Mouse (Mus musculus) hindbrain, postnatal 0 days (tissue): ENCODE measurements at regions not wholly inside any gene's neighbourhood (a gene's known extent, or its start where the extent isn't known, plus 50 kb on each side); places are given as distances from the start of the nearest gene placed in this dataset.

Source experiments
- ATAC-seq: fragments of 200-750 bp; cut with Nextera tagmentation; 2 replicates; pipeline ENCODE4 v1.8.0; 2017; ENCODE audit warnings: mild to moderate bottlenecking, moderate TSS enrichment, moderate library complexity
- DNase-seq: peaks from one replicate; pipeline ENCODE4 v3.0.0-alpha.2; 2015; ENCODE audit warnings: low spot score
- H3K27ac ChIP-seq: fragments of 300-500 bp; sonication (generic); 2 replicates; pipeline ENCODE4 v1.5.1; 2014; ENCODE audit warnings: mild to moderate bottlenecking
- H3K27me3 ChIP-seq: fragments of 300-500 bp; sonication (generic); 2 replicates; pipeline ENCODE4 v1.6.1; 2014; ENCODE audit warnings: low read length, mixed read lengths; ENCODE audit not compliant: insufficient read depth
- H3K36me3 ChIP-seq: fragments of 300-500 bp; sonication (generic); 2 replicates; pipeline ENCODE4 v1.6.1; 2014; ENCODE audit warnings: low read length, mixed read lengths; ENCODE audit not compliant: insufficient read depth
- H3K4me1 ChIP-seq: fragments of 300-500 bp; sonication (generic); 2 replicates; pipeline ENCODE4 v1.6.1; 2014; ENCODE audit warnings: antibody characterized with exemption, low read length, mixed read lengths; ENCODE audit not compliant: insufficient read depth
- H3K4me2 ChIP-seq: fragments of 300-500 bp; sonication (generic); 2 replicates; pipeline ENCODE4 v1.6.1; 2014; ENCODE audit warnings: low read depth, mild to moderate bottlenecking, low read length, moderate library complexity, mixed read lengths
- H3K4me3 ChIP-seq: fragments of 300-500 bp; sonication (generic); 2 replicates; pipeline ENCODE4 v1.5.1; 2014; ENCODE audit warnings: low read length
- H3K9ac ChIP-seq: fragments of 300-500 bp; sonication (generic); replicated peaks from 2 replicates; pipeline ENCODE4 v1.6.1; 2014; ENCODE audit warnings: mild to moderate bottlenecking, low read length, moderate library complexity, mixed read lengths
- H3K9me3 ChIP-seq: fragments of 300-500 bp; sonication (generic); 2 replicates; pipeline ENCODE4 v1.6.1; 2016; ENCODE audit warnings: low read length, mixed read lengths
- CTCF ChIP-seq: IDR thresholded peaks from 2 replicates; pipeline ENCODE4 v1.5.1; 2016; ENCODE audit warnings: antibody characterized with exemption, control low read depth, low read depth
- WGBS: fragments of 180-500 bp; shearing (Covaris S2); extraction: QIAGEN DNeasy Blood & Tissue Kit; methylation state at CpG from one replicate; pipeline ENCODE4 v1.1.7; 2014; 5-methylcytosine and 5-hydroxymethylcytosine counted together

- TF ChIP-seq CTCF: no peak
- Histone ChIP-seq H3K27ac (no peak overlapping the region), H3K4me2 (no peak overlapping the region), H3K27me3 (no peaks in the 10 kb centered on the region), H3K4me1 (no peaks in the 10 kb centered on the region), H3K9ac (no peak overlapping the region), H3K4me3 (no peak overlapping the region), H3K9me3 (no peaks in the 10 kb centered on the region), H3K36me3 (no peaks in the 10 kb centered on the region)
- DNase-seq (no peak), ATAC-seq (no peak)
- WGBS: 56% methylated on average over 1 of the region's 1 CpGs
Measured at GRCm38 (mm10) chr2:116727591-116727990, 150.9 kb upstream of the Tmco5 start.

- DNase-seq (peak; percentile 69), ATAC-seq (peak; percentile 81)
Measured at GRCm38 (mm10) chr2:116735702-116736101, 142.8 kb upstream of the Tmco5 start.

GRCm38 (mm10) chr2:116768459-116769047 is 109.9 kb upstream of the Tmco5 start:
- no peaks in the 10 kb centered on the region for H3K36me3 ChIP-seq
- 65% methylated on average over 15 of the region's 15 CpGs for WGBS
- DNase-seq (no peak), ATAC-seq (no peak)
- H3K27me3 ChIP-seq: no peaks in the 10 kb centered on the region
- H3K9me3 ChIP-seq: no peaks in the 10 kb centered on the region
- no peak overlapping the region for H3K4me2 ChIP-seq
- no peak overlapping the region for H3K4me3 ChIP-seq
- H3K4me1 ChIP-seq: no peaks in the 10 kb centered on the region
- no peak overlapping the region for H3K9ac ChIP-seq
- H3K27ac ChIP-seq: no peak overlapping the region
- no peak for TF ChIP-seq CTCF

More at GRCm38 (mm10) chr2:116735702-116736101, 142.8 kb upstream of the Tmco5 start:
- Histone ChIP-seq H3K9me3 (no peaks in the 10 kb centered on the region), H3K9ac (no peak overlapping the region), H3K36me3 (no peaks in the 10 kb centered on the region), H3K27ac (no peak overlapping the region), H3K4me2 (no peak overlapping the region), H3K4me1 (no peaks in the 10 kb centered on the region), H3K27me3 (no peaks in the 10 kb centered on the region), H3K4me3 (no peak overlapping the region)
- WGBS: 39% methylated on average over 3 of the region's 3 CpGs
- peak; percentile 67 for TF ChIP-seq CTCF

DNA sequence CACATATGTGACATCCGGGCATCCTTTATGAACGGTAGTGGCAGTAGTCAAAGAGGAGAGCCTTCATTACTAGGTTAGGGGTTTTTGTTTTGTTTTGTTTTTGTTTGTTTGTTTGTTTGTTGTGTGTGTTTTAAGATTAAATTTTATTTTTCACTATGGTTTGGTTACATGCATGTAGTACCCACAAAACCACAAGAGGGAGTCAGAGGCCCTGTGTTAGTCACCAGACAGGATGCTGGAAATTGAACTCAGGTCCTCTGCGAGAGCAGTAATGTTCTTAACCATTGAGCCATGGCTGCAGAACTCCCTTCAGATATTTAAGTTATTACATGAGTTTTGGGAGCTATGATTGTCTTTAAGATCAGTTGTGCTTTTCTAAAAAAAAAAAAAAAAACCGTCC is 109.3 kb upstream of the Tmco5 start:
- ATAC-seq (no peak), DNase-seq (no peak)
- 87% methylated on average over 4 of the region's 4 CpGs for WGBS
- H3K4me3 ChIP-seq: no peak overlapping the region
- H3K9me3 ChIP-seq: no peaks in the 10 kb centered on the region
- H3K9ac ChIP-seq: no peak overlapping the region
- H3K4me1 ChIP-seq: no peaks in the 10 kb centered on the region
- H3K36me3 ChIP-seq: no peaks in the 10 kb centered on the region
- no peak overlapping the region for H3K4me2 ChIP-seq
- peak; percentile 29; the same call in 1 of the 2 replicates for TF ChIP-seq CTCF
- no peak overlapping the region for H3K27ac ChIP-seq
- H3K27me3 ChIP-seq: no peaks in the 10 kb centered on the region

GRCm38 (mm10) chr2:116772569-116772968 is 105.9 kb upstream of the Tmco5 start:
- no peaks in the 10 kb centered on the region for H3K4me1 ChIP-seq
- WGBS: 83% methylated on average over 6 of the region's 6 CpGs
- TF ChIP-seq CTCF: no peak
- ATAC-seq (no peak), DNase-seq (no peak)
- no peak overlapping the region for H3K4me2 ChIP-seq
- H3K9me3 ChIP-seq: no peaks in the 10 kb centered on the region
- H3K27ac ChIP-seq: no peak overlapping the region
- no peak overlapping the region for H3K4me3 ChIP-seq
- no peak overlapping the region for H3K9ac ChIP-seq
- no peaks in the 10 kb centered on the region for H3K27me3 ChIP-seq
- no peaks in the 10 kb centered on the region for H3K36me3 ChIP-seq

DNA sequence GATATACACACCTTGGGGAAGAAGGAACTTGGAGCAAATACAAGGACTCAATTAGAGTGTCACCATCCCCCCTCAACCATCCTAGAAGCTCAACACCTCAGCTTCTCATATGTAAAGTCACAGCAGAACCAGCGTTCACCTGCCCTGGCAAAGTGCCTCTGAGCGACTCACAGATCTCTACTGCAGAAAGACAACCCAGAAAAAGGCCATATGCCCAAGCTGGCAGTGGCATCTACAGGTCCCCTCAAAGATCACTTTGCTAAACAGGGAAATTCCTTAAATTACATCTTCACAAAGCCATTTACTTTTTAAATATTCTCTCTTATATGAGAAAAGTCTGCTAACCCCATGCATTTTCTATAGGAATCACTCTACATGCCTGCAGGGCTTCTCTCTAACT is 78.3 kb upstream of the Tmco5 start:
- H3K9me3 ChIP-seq: no peaks in the 10 kb centered on the region
- TF ChIP-seq CTCF: no peak
- H3K4me2 ChIP-seq: no peak overlapping the region
- no peaks in the 10 kb centered on the region for H3K36me3 ChIP-seq
- H3K27me3 ChIP-seq: no peaks in the 10 kb centered on the region
- 87% methylated on average over 2 of the region's 2 CpGs for WGBS
- H3K4me1 ChIP-seq: no peaks in the 10 kb centered on the region
- no peak overlapping the region for H3K9ac ChIP-seq
- no peak overlapping the region for H3K4me3 ChIP-seq
- ATAC-seq: no peak
- no peak for DNase-seq
- H3K27ac ChIP-seq: no peak overlapping the region

- Histone ChIP-seq H3K4me1 (no peaks in the 10 kb centered on the region), H3K9me3 (no peaks in the 10 kb centered on the region), H3K36me3 (no peaks in the 10 kb centered on the region), H3K9ac (no peak overlapping the region), H3K27me3 (no peaks in the 10 kb centered on the region), H3K4me2 (no peak overlapping the region), H3K27ac (no peak overlapping the region), H3K4me3 (no peak overlapping the region)
- DNase-seq: no peak
- no peak for TF ChIP-seq CTCF
- WGBS: 88% methylated on average over 7 of the region's 7 CpGs
- ATAC-seq: no peak
Measured at GRCm38 (mm10) chr2:116801578-116801977, 76.9 kb upstream of the Tmco5 start.
